Mouse (Mus musculus): Measurements from ENCODE around the gene Stk32b.

Gene Stk32b

DNA sequence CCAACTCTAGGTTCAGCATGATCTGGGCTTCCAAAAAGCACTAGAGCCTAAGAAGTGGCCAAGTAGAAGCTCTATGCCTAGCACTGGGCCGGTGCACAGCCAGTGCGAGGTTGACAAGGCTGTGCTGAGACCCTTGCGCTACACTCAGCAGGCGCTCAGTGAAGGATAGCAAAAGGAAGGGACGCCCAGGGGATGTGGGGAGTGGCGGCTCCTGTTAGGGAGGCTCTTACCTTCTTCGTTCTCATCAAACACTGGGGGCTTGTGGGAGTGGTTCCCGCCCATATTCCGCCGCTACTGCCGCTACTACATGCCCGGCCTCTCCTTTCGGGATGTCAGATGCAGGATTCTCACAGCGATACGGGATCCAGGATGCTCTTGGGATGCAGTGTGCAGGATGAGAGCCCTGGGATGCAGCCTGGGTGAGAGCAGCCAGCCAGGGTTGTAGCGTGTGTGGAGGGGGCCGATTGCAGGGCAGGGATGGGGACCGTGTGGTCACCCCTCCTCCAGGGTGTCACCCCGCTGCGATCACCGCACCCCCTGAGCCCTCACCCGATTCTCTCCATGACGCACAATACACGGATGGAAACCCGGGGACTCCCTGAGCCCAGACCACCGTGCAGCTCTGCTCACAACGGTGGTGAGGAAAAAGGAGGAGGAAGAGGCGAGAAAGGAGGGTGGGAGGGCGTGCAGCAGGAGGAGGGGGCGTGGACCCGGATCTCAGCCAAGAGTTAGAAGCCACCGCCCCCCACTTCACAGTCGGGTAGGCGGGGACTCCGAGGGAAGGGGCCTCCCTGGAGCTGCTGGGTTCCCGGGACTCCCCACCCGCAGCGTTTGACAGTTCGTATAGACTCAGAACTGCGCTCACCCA is at the start of gene Stk32b:
Gene Stk32b, minus strand, starts transcription at position 667 of the 868 bp plus-strand sequence.
- DNase-seq (ENCODE audit: low spot score), result no peak

DNA sequence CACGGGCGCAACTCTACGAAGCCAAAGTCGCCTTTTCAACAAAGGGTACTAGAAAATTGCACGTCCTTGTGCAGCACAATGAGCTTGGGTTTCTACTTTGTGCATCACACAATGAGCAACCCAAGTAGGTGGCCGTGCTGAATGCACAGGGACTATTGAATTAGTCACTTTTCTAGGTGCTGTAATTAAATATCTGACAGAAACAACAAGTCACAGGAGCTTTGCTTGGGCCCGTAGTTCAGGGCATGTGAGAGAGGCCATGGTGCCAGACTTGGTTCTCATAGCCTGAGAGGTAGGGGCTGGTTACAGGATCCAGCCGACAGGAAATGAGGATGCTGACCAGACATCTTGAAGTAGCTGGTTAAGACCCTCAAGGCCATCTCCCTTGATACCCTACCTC is 48.9 kb upstream of the Stk32b start:
- no peak for DNase-seq (ENCODE audit: low spot score)

DNA sequence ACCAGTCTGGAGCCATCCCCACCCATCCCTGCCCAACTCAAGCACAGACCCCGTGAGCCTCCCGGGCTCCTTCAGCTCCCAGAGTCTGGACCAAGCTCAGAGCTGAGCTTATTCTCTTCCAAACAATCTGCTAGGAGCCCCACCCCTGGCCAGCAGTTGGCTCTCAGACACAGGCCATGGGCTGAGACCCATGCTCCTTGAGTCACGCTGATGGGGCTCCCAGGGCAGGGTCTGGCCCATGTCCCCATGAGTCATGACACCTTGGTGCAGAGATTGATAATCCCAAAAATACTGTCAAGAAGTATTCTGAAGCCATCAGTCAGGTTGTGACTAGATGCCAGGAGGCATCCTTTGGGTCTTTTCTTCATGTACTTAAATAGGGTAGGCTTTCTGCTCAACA is 45.1 kb upstream of the Stk32b start:
- no peak for DNase-seq (ENCODE audit: low spot score)

DNA sequence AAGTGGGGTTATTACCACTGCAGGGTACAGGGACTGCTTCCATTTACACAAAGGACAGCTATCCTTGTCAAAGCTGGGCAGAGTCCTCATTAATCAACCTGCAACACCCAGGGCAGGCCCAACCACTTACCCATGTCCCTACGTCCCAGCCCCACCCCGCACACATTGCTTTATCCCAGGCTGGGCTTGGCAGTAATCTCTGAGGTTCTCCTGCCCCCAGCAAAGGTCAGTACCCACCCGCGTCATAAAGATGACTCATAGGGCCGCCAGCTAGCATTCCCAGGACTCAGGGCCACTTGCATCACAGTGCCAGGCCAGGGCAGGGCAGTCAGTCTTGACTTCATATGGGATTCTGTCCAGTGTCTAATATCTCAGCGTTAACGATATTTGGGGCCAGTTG is 36.4 kb upstream of the Stk32b start:
- DNase-seq (ENCODE audit: low spot score), result no peak

DNA sequence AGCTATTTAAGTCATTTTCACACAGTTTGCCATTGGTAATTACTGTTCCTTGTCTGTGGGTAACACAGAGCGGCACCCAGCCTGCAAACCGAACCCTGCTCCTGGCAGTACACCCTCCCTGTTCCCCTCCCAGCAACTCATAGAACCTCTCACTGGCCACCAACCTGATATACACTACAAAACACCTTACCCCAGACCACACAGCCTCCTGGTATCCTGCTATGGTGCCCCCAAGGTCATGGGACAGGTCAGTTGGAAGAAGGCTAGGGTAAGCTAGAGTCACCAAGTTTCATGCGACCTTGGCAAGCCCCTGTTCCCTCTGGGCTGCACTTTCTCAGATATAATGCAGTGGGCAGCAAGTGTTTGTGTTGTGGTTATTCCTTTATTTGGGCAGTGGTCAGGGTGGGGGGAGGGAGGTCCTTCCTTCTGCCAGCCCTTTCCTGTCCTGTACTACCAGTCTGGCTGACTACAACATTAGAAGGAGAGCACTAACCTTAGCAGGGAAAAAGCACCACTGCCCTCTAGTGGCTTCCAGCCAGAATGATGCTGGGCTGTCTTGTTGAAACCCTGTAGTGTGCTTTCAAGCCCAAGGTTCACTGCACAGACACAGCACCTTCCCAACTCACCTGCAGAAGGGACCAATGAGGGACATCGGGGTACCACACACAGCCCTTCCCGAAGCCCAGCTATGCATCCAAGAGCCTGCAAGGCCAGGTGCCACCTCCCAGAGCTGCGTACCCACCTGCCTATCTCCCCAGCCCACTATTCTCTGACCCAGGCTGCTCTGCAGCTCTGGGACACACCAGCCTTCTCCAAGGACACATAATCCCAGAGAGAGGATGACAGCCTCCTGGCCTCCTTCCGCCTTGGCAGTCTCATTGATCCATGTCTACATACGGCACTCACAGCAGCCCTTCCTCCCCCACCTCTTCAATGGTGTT is 35.3 kb upstream of the Stk32b start:
- peak; percentile 63 for DNase-seq (ENCODE audit: low spot score)

DNA sequence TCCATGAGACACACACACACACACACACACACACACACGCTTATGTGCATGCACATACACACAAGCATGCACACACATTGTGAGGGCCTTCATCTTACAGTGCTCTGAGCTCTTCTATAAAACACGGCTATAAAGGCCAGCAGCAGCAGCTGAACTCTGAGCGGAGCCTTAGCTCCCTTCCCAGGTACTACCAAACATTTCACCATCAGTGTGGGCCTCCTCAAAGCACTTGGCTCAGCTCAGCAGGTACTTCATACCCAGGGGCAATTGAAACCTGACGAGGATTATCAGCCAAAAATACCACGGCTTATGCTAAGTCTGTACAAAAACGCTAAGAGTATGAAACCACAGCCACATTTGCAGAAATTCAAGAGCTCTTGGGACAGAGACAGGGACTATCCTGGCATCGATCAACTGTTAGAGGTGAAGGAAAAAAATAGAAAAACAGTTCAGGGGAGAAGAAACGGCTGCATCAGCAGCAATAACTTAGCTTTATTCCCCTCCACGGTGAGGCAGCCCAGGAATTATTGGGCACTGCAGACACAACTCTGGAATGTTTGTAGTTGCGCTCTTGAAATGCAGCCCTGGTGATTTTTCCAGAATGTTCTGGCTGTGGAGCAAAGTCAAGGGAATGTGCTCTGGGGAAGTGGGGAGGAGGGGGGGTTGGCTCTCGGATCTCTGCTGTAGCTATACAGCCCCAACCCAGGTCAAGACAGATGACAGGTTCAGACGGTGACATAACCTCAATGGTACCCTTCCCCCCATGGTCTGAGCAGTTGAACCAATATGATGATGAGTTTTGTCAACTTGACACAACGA is 27.1 kb upstream of the Stk32b start:
- no peak for DNase-seq (ENCODE audit: low spot score)

DNA sequence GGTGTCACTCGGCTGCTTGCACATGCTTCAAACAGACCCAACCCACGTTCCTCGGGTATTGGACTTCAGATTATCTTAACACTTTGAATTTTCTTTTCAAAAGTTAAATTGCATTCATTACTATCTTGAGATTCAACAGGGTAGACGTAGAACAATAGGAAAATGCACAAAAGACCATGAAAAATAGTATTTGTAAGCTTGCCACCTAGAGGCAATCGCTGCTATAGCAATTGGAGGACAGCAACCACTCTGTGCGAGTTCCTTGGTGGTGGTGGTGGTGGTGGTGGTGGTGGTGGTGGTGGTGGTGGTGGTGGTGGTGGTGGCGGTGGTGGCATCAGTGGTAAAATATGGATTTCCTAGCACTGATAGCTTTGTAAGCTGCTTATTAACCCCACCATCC is 19.2 kb upstream of the Stk32b start:
- DNase-seq (ENCODE audit: low spot score), result no peak

DNA sequence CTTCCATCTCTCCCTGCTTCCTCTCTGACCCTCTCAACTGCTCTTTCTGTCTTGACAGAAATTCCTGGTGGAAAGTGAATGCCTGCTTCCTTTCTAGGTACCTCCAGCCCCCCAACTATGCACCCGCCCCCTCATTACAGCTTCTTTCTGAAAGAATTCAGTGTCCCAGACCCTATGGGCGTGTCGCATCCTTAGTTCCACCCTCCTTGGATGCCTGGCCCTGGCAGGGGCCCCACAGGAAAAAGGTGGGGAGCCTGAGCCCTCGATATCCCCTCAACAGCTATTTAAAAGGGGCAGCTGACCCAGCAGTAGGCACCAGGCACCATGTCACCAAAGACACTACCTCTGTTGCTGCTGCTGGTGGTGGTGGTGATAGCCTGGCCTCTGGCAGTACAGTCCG is 18.3 kb upstream of the Stk32b start, which contains the start of gene Cytl1:
Gene Cytl1, plus strand, starts transcription at position 296 of the 400 bp plus-strand sequence.
- no peak for DNase-seq (ENCODE audit: low spot score)

DNA sequence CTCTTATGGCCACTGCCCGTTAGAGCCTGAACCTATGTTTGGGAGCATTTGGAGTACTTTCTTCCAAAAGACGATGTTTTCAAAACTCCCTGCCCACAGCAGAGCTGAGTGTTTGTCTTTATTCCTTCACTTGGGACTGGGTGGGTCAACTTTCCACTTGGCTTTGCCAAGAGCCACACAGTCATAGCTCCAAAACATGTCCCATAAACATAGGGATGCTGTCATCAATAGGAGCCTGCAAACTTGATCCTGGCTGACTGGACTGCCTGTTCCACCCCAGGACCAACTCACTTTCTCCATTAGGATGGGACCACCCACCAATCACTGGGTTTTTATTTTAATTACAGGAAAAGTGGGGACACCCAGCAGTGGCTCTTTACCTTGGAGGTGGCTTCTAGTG is 13.8 kb upstream of the Stk32b start:
- DNase-seq (ENCODE audit: low spot score), result no peak

DNA sequence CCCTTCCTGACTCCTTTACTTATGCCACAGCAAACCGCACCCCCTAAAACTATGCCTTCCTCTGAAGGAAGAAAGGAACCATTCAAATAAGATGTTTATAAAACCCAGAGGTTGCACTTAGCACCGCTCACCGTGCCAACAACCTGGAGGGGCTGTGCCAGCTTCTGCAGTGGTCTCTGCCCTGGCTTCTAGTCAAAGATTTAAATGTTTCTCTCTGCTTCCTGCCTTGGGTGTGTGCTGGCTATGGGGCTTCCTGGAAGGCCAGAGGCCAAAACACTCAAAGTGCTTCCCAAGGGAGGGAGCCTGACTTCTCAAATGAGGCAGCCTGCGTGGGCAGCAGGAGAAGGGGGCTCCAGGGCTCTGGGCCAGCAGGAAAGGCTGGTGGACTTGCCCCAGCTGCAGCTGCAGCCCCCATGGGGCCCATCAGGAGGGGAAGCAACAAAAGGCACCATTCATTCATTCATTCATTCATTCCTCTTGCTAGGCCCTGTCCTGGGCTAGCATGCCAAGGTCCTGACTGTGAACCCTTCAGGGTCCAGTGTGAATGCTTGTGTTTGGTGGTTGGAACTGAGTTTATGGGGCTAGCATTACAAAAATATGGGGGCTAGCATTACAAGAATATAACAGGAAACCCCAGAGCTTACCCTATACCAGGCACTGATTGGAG is 8.4 kb upstream of the Stk32b start:
- DNase-seq (ENCODE audit: low spot score), result no peak

DNA sequence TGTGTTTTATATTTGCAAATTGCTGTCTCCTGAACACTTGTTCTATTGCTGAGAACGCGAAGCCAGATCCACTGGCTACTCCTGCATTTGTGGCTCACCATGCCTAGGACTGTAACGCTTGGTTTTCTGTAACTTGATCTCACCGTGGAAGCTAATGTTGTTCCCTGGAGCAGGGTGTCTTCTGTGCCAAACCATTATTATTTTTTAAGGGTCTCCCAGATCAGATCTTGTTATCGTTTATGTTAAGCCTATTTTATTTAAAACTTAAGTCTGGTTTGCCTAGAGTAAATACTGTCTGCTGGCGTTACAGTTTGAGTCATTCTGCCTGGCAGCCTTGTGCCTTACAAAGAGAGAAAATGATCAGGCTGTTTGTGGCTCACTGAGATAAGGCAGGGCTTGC is 3.7 kb upstream of the Stk32b start:
- no peak for DNase-seq (ENCODE audit: low spot score)

DNA sequence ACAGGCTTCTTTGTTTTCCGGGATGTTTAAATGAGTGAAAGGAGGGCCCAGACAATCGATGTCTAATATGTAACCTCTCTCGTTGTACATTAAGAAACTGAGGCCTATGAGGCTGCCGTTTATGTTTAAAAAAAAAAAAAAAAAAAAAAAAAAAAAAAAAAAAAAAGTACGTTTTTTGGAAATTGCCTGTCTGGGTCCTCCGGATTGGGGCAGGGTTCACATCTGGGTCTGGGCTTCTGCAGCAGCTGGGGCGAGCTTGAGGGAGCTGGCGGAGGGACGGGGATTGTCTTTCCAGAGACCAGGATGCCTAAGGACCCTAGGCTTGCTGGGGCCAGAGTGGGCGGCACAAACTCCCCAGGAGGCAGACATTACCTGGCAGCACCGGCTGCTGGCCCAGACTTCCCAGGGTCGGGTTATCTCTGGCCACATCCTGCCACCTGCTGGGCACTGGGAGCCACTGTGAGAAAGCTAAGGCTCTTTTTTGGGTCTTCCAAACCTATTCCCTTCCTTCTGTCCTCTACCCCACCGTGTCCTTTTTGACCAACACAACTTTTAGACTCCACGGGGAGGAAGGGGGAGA is 503 bp upstream of the Stk32b start:
- no peak for DNase-seq (ENCODE audit: low spot score)

DNA sequence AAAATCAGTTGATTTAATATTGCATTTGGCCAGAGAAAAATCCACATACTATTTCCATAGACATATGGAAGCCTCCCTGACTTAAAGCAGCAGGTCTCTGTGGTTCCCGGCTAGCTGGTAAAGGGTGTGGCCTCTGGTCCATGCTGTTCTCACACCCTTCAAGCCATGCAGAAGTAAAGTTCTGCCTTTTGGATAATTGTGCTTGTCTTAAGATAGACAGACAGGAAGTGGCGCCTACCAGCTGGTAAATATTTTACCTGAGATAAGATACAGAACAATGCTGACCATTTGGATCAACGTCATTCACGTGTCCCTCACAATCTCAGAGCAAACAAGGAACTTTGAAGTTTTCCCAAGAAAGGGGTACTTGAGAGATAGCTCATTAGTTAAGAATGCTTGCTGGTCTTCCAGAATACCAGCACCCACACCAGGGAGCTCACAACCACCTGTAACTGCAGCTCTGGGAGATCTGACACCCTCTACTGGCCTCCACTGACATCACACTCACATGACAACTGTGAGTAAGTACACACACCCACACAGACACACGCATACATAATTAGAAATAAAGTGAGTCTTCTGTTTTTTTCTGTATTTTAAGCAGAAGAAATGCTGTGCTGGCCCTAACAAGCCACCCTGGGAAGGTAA is 7.6 kb downstream of the Stk32b start:
- no peak for DNase-seq (ENCODE audit: low spot score)

DNA sequence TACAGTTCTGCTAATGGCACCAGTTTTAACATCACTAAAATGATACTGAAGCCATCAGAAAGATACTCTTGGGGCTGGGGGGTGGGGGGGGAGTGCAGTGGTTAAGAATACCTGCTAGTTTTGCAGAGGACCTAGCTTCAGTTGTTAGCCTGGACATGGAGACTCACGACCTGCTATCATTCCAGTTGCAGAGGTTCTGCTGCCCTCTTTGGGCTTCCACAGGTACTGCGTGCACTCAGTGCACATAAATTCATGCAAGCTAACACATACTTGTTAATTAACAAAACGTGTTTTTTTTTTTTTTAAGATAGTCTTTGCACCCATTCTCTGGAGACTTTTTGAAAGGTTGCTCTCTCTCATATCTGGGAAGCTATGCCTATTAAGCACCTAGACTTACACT is 8.8 kb downstream of the Stk32b start:
- no peak for DNase-seq (ENCODE audit: low spot score)

DNA sequence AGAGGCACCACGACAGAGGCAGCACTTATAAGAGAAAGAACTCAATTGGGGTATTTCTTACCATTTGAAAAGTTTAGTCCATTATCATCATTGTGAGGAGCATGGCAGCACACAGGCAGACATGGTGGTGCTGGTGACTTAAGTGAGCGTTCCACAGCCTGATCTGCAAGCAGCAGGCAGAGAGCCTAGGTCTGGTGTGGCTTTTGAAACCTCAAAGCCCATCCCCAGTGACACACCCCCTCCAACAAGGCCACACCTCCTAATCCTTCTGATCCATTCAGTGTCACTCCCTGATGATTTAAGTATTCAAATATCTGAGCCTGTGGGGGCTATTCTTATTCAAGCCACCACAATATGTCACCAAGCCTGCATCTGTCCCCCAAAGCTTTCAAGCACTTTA is 12.0 kb downstream of the Stk32b start:
- no peak for DNase-seq (ENCODE audit: low spot score)

DNA sequence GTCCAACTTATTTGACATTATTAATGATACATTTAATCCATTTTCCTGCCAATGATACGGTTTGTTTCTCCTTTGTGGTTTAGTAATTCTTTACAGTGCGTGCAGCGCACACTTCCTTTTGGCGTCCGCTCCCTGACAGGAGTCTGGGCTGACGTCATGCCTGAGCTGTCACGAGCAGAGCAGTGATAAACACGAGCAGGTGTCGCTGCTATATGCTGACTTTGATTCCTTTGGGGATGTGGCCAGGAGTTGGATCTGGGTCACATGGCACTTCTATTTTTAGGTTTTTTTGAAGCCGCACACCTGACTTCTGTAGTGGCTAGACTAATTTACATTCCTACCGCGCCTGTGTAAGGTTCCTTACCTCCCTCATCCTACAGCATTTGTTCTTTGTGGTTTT is 17.2 kb downstream of the Stk32b start:
- no peak for DNase-seq (ENCODE audit: low spot score)

DNA sequence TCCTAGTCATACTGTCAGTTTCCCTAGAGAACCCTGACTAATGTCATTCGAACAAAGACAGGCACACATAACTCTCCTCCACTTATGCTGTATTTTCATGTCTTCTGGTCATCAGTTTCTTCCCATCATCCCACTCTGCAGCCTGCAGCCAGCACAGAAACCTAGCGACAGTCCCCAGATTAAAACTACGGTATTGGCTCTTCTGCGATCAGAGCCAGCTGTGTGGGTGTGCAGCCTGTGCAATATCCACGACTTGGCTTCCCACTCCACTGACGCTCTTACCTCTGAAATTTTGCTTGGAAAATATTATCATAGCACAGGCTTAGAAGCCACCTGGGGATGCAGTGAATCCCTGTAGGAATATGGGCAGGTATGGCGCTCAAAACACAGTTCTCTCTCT is 19.7 kb downstream of the Stk32b start:
- no peak for DNase-seq (ENCODE audit: low spot score)

DNA sequence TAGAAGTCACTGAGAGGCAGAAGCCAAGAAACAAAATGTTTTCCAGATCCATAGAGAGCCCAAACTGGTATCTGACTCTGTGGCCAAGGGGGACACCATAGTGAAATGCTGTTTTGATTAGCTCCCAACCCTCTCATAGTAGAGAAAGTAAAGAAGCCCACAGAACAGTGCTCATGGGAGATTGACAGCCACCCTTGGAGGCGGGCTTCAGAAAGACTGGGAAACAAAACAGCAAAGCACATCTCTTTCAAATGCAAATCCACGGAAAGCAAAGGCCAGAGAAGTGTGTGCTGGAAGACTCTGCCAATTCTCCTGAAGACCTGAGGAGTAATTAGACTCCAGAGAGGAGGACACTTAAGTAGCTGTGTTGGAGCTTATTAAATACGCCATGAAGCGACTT is 21.2 kb downstream of the Stk32b start:
- no peak for DNase-seq (ENCODE audit: low spot score)

DNA sequence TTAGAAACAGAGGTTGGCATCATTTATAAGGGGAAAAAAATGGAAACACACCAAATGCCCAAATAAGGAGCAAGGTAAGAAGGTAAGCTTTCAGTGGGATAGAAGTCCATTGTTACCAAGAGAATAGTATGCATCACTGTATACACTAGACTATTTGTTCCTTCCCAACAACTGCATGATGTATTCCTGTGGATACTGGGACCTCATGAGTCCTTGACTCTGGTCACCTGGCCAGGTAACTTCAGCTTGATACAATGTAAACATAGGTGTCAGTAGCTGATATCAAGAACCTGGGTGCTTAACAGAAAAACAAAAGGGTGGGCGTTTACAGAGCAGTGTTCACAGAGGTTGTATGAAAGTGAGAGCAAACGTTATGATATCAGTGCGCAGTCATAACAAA is 24.2 kb downstream of the Stk32b start:
- DNase-seq (ENCODE audit: low spot score), result no peak

DNA sequence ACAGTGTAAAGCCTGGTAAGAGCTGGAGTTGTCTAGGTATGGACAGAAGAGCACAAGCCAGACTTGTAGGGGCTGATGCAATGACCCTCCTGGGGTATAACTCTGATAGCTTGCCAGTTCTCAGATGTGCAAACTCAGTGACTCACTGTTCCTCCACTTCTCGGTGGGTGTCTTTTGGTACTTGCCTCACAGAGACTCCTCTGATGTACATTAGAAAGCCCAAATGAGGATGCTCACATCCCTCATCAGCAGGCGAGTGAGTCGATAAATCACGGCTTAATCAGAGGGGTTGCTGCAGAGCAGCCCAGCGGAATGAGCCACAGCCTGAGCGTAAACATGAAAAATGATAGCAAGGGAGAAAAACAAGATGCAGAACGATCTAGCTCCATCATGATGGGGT is 46.2 kb downstream of the Stk32b start:
- DNase-seq (ENCODE audit: low spot score), result no peak

DNA sequence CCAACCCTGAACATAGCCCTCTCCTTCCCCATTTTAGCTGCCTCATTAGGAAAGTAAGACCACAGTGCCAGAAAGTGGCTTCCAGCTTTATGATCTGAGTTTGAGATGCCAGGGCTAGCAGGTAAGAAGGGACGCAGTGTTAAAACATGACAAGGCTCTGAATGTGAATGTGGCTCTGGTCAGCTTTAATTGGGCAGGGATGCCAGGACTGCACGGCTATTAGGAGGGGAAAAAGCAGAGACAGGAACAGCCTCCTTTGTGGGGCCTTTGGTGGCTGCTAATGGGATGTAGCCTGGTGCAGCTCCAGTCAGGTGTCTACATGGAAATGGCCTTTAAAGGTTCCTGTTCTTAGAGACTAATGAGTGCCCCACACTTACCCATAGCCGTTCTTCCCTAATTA is 52.0 kb downstream of the Stk32b start:
- DNase-seq (ENCODE audit: low spot score), result no peak
